Mouse (Mus musculus): Measurements from ENCODE around the gene Antxr1.

Antxr1 gene

GRCm38 (mm10) chr6:87133966-87134546, 201.6 kb downstream of the Antxr1 start:
- peak; percentile 31 for DNase-seq

GRCm38 (mm10) chr6:87133520-87133919, 202.1 kb downstream of the Antxr1 start:
- no peak for DNase-seq

- DNase-seq = no peak
These were observed 204.5 kb downstream of the Antxr1 start for GRCm38 (mm10) chr6:87131078-87131477.

- no peak for DNase-seq
These were observed 205.0 kb downstream of the Antxr1 start for GRCm38 (mm10) chr6:87130628-87131027.

- DNase-seq = peak; percentile 19
These were observed 205.8 kb downstream of the Antxr1 start for GRCm38 (mm10) chr6:87129861-87130260.

GRCm38 (mm10) chr6:87127049-87127753, 208.4 kb downstream of the Antxr1 start:
- no peak for DNase-seq

- no peak for DNase-seq
These were observed 211.6 kb downstream of the Antxr1 start for GRCm38 (mm10) chr6:87123973-87124372.

GRCm38 (mm10) chr6:87123406-87123805, 212.2 kb downstream of the Antxr1 start:
- DNase-seq = no peak

- no peak for DNase-seq
These were observed 213.7 kb downstream of the Antxr1 start for GRCm38 (mm10) chr6:87121961-87122360.

GRCm38 (mm10) chr6:87120661-87121060, 215.0 kb downstream of the Antxr1 start:
- DNase-seq = no peak

GRCm38 (mm10) chr6:87119975-87120374, 215.6 kb downstream of the Antxr1 start:
- no peak for DNase-seq

- no peak for DNase-seq
These were observed 216.4 kb downstream of the Antxr1 start for GRCm38 (mm10) chr6:87119066-87119837.

- no peak for DNase-seq
These were observed 219.0 kb downstream of the Antxr1 start for GRCm38 (mm10) chr6:87116596-87116995.

- no peak for DNase-seq
These were observed 219.6 kb downstream of the Antxr1 start for GRCm38 (mm10) chr6:87115981-87116380.

- DNase-seq = no peak
These were observed 223.5 kb downstream of the Antxr1 start for GRCm38 (mm10) chr6:87112125-87112524.

GRCm38 (mm10) chr6:87111493-87111892, 224.1 kb downstream of the Antxr1 start:
- DNase-seq = no peak

GRCm38 (mm10) chr6:87104123-87104796, 231.4 kb downstream of the Antxr1 start, which contains the start of gene D6Ertd527e:
D6Ertd527e (plus strand) TSS chr6:87104746.
- no peak for DNase-seq

GRCm38 (mm10) chr6:87103314-87103713, 232.3 kb downstream of the Antxr1 start:
- DNase-seq = no peak

GRCm38 (mm10) chr6:87102421-87102911, 233.2 kb downstream of the Antxr1 start:
- no peak for DNase-seq

GRCm38 (mm10) chr6:87101955-87102353, 233.7 kb downstream of the Antxr1 start:
- DNase-seq = no peak

- DNase-seq = peak; percentile 85
These were observed 234.2 kb downstream of the Antxr1 start for GRCm38 (mm10) chr6:87101281-87101954.

GRCm38 (mm10) chr6:87100297-87101020, 235.2 kb downstream of the Antxr1 start:
- no peak for DNase-seq

Data from right cerebral cortex, adult 18-20 months (tissue).